Mouse (Mus musculus) bone marrow macrophage, adult 2 months (primary cell): Measurements from ENCODE around the gene Porcn. TPM values are rescaled to one million over a fixed set of nuclear protein-coding genes. Genes with fewer than 3 reads are reported as not detected.

Experiments used
- H3K27ac ChIP-seq: 2 replicates; pipeline ENCODE4 v1.5.1; 2012; ENCODE audit warnings: low read depth, low read length; ENCODE audit not compliant: insufficient read depth
- H3K4me1 ChIP-seq: 2 replicates; pipeline ENCODE4 v1.6.1; 2012; ENCODE audit warnings: low read length; ENCODE audit not compliant: control insufficient read depth, insufficient read depth
- H3K4me3 ChIP-seq: 2 replicates; pipeline ENCODE4 v1.5.1; 2012; ENCODE audit warnings: mild to moderate bottlenecking, low read length, moderate library complexity; ENCODE audit not compliant: insufficient read depth
- CTCF ChIP-seq: IDR thresholded peaks from 2 replicates; pipeline ENCODE4 v1.5.1; 2012; ENCODE audit warnings: low read depth, mild to moderate bottlenecking, low read length, moderate library complexity
- POLR2A ChIP-seq: IDR thresholded peaks from 2 replicates; pipeline ENCODE4 v1.6.1; 2012; ENCODE audit warnings: mild to moderate bottlenecking, low read depth, low read length, borderline replicate concordance
- polyA plus RNA-seq: library from polyadenylated mRNA; stranded (reverse); fragments of >200 nt; gene quantifications from 2 replicates; pipeline ENCODE4 v1.2.4, GENCODE M21; 2012; ENCODE audit not compliant: missing spikeins, insufficient read depth, insufficient read length

Gene Porcn
- polyA plus RNA-seq, 1 experiment, result 6.9 TPM

DNA sequence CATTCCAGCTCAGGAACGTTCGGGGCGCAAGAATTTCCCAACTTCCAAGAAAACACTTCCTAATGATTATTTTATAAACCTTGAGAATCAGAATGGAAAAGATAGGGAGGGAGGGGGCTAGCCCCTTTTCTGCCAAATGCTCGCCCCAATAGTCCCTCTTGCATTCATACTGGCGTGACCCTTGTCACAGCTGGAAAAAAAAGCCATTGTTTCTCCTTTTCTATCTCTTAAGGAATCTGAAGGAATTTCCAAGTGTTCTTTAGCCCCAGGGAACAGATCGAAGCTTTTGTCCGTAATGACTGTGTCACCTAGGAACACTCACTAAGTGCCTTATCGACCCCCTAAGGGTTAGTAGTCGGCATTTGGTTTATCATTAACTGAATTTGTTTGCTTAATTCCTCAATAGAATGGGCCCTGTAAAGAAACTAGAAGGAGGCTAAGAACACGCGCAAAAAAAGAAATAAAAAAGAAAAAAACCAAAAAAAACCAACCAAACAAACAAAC, 421 bp upstream of the Porcn start:
- TF ChIP-seq POLR2A, result no peak
- TF ChIP-seq CTCF, result no peak
- 0 out of 2 replicates have a peak, but pooled peaks cover 4% of the 10 kb centered on the region for H3K4me1 ChIP-seq
- H3K27ac ChIP-seq, result no peak overlapping the region
- peak overlapping the region; percentile 65 for H3K4me3 ChIP-seq

DNA sequence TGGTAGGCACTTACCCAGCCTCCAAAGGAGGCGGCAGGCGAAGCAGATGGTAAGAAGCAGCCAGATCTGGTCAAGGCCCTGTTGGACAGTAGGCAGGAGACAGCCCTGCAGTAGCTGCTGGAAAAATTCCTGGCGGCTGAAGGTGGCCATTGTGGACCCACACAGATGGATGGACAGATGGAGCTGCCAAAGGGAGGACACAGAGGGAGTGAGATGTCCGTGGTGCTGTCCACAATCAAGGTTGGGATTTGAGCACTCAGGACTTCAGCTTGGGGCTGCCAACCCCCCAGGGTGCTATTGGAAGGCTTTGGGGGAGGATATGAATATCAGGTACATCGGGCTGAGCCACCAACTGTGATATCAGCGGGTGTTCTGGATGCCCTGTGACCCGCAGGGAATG, 774 bp downstream of the Porcn start:
- H3K4me1 ChIP-seq, result 0 out of 2 replicates have a peak, but pooled peaks cover 4% of the 10 kb centered on the region
- H3K27ac ChIP-seq, result no peak overlapping the region
- TF ChIP-seq POLR2A, result no peak
- no peak for TF ChIP-seq CTCF
- no peak overlapping the region; the same call in 1 of the 2 replicates for H3K4me3 ChIP-seq

DNA sequence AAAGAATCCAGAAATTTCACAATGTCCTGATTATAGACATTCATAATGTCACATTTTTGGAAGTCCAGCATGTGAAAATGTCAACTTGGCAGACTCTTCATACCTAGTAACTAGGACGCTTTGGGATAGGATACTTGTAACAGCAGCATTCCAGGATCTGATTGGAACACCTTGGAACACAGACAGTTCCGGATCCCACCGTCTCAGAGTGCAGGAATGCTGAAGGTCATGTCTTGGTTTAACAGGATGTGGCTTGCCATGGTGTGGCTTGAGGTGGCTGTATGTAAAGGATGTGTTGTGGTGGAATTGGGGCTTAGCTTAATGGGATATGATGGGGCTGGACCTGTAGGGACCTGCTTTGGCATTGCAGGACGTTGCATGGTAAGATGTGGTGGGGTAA, 1.2 kb downstream of the Porcn start:
- Histone ChIP-seq H3K4me1 (0 out of 2 replicates have a peak, but pooled peaks cover 4% of the 10 kb centered on the region), H3K27ac (no peak overlapping the region), H3K4me3 (no peak overlapping the region)
- no peak for TF ChIP-seq POLR2A
- no peak for TF ChIP-seq CTCF

DNA sequence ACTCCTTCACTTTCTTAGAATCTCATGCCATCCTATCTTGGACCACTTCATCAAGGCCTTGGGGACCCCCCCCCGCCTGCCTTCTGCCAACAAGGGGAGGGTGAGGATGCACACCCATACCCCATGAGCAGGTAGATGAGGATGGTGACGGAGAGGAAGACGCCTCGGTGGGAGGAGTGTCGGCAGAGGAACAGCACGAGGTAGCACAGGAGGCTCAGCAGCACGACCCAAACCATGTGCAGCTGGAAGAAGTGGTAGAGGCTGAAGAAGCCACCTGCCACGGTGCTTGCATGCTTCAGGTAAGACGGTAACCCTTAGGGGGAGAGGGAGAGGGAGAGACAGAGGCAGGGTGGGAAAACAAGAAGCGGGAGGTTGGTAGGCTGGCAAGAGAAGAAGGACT, 2.2 kb downstream of the Porcn start:
- TF ChIP-seq CTCF, result no peak
- TF ChIP-seq POLR2A, result no peak
- no peak overlapping the region for H3K4me3 ChIP-seq

DNA sequence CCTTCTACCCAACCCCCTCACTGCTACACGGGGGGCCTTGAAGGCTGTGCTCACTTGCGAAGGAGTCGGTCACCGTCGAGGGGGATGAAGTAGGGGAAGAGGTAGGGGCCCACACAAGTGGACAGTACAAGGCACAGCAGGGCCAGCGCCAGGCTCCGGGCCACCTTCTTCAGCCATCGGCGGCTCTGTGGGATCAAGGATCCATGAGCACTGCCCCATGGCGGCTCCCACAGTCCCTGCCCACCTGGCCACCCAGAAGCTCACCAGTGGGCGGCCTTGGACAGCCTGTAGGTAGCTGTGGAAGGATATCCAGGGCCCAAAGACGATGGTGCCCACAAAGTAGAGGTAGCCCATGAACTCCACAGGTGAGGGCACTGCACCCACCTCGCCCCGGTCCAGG, 3.2 kb downstream of the Porcn start:
- 0 out of 2 replicates have a peak, but pooled peaks cover 4% of the 10 kb centered on the region for H3K4me1 ChIP-seq
- H3K27ac ChIP-seq, result no peak overlapping the region
- TF ChIP-seq CTCF (no peak), POLR2A (no peak)
- H3K4me3 ChIP-seq, result no peak overlapping the region

More for the DNA sequence above, 2.2 kb downstream of the Porcn start:
- Histone ChIP-seq H3K4me1 (0 out of 2 replicates have a peak, but pooled peaks cover 4% of the 10 kb centered on the region), H3K27ac (no peak overlapping the region)

DNA sequence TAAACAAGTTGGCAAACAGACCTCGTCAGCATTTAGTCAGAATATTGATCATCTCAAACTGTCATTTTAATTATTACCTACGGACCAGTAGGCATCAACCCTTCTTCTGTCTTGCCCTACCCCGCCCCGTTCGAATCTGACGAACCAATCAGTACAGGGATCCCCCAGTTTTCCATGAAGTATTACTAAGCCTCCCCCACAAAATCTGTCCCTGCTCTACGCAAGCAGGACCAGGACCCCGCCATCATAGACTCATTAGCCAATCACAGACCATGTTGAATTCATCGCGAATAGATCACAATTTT, 13.0 kb downstream of the Porcn start, which contains the start of gene Ebp:
Gene Ebp, minus strand, starts transcription at position 94 of the 305 bp plus-strand sequence.
- Histone ChIP-seq H3K27ac (peak within 1 kb of the TSS; percentile 49), H3K4me3 (peak within 1 kb of the TSS; percentile 87), H3K4me1 (peaks cover 6% of the 10 kb centered on the region)
- no peak for TF ChIP-seq CTCF
- no peak for TF ChIP-seq POLR2A

DNA sequence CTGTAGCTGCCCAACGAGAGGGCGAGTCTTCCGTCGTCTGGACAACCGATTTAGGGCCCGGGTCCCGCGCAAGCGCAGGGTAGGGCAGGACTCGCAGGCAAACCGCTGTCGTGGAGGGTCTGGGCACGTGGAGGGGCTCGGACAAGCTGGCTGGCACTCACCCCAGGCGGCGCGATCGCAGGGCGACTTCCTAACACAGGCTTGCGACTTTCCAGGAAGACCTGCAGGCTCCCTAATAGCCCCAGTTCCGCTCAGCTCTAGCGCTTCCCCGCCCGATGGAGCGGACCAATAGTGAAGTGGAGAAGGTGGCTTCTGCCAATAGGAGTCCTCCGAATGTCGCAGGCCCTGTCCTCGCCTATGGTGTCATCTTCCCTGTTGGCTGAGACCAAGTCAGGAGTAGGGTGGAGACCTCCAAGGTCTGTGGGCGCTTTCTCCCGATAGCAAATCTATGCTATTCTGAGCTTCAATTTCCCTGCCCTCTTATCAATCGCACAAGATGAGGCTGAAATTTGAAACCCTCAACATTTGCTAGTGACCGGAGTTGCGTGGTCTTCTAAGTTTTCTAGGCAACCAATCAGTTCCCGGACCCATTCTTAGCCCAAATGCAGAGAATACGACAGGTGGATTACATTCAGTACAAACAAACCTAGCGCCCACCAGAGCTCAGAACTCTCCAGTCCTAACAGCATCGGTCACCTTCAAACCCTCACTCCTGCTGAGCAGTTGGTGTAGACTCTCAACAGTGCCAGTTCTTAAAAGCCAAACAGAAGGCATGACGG, 13.5 kb downstream of the Porcn start:
- peak overlapping the region; percentile 87 for H3K4me3 ChIP-seq
- H3K27ac ChIP-seq, result peak overlapping the region; percentile 49
- TF ChIP-seq CTCF (no peak), POLR2A (peak; percentile 25; the same call in 1 of the 2 replicates)
- peaks cover 6% of the 10 kb centered on the region for H3K4me1 ChIP-seq

DNA sequence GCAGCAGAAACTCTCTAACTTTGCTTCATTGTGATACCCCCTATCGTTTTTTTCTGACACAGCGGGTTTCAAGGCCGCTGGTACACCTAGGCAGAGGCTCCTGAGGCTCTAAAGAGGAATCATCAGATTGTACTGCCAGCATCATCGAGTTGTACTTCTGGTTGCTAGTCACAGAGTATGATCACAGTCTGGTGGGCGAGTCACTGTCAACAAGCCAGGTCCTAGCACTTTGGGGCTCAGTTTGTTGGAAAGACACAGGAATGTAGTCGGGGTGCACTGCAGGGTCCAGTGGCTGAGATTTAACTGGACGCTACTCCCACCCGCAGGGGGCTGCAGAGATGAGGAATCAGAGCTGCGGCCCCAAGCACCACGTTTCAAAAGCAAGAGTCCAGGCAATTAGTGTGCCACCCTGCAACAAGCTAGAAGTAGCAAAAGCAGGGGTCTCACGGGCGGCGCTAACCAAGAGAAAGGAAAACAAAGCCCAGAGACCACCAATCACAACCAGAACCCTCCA, 14.1 kb downstream of the Porcn start:
- Histone ChIP-seq H3K4me3 (peak overlapping the region; percentile 87), H3K27ac (peak overlapping the region; percentile 25; the same call in 1 of the 2 replicates), H3K4me1 (peaks cover 6% of the 10 kb centered on the region)
- no peak for TF ChIP-seq CTCF
- TF ChIP-seq POLR2A, result no peak

DNA sequence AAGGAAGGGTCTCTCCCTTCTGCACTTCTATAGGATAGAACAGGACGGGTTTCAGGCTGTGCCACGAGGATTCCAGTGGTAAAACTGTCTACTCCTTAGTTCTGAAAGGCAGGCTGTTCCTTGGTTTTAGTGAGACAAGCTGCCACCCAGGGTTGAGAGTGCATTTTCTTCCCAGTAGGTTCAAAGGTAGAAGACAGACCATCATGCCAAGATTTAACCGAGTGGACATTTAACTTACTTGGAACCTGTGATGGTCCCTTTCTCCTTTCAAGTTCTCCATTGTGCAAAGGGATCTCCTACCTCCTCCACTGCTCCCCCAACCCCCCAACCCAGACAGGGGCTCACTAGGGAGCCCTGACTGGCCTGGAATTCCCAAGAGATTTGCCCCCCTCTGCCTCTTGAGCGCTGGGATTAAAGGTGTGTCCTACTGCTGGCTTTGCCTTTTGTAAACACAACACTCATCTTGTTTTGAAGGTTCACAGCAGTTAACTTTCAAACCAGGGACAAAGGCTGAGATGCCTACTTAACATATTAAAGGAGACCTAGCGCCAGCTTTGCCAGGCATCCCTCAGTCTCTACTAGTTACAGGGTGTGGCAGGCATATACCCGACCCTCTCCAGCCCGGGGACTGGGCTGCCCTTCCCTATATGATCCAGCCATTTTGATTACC, 23.3 kb downstream of the Porcn start:
- Histone ChIP-seq H3K27ac (no peak overlapping the region), H3K4me3 (no peak overlapping the region)

More for the DNA sequence above, 23.3 kb downstream of the Porcn start:
- H3K4me1 ChIP-seq, result no peaks in the 10 kb centered on the region
- TF ChIP-seq CTCF (no peak), POLR2A (no peak)
